Mouse (Mus musculus) kidney, adult 2 months (tissue): Measurements from ENCODE around the gene Dnaaf1. TPM values are rescaled to one million over a fixed set of nuclear protein-coding genes. Genes with fewer than 3 reads are reported as not detected.

ENCODE experiments used
- DNase-seq: peaks from one replicate; pipeline ENCODE4 v3.0.0; 2021
- H3K27ac ChIP-seq: fragments of 200-500 bp; 2 replicates; pipeline ENCODE4 v1.5.1; 2012; ENCODE audit warnings: low read depth, low read length, control low read depth, inconsistent platforms; ENCODE audit not compliant: insufficient read depth
- H3K27me3 ChIP-seq: fragments of 200-500 bp; replicated peaks from 2 replicates; pipeline ENCODE4 v1.6.1; 2012; ENCODE audit warnings: mild to moderate bottlenecking, moderate library complexity, low read length, inconsistent platforms; ENCODE audit not compliant: control insufficient read depth, insufficient read depth
- H3K36me3 ChIP-seq: fragments of 200-500 bp; 2 replicates; pipeline ENCODE4 v1.6.1; 2012; ENCODE audit warnings: mild to moderate bottlenecking, moderate library complexity, low read length, inconsistent platforms; ENCODE audit not compliant: control insufficient read depth, insufficient read depth
- H3K4me1 ChIP-seq: fragments of 200-500 bp; 2 replicates; pipeline ENCODE4 v1.6.1; 2011; ENCODE audit warnings: low read length; ENCODE audit not compliant: control insufficient read depth, insufficient read depth
- H3K4me3 ChIP-seq: fragments of 200-500 bp; 2 replicates; pipeline ENCODE4 v1.5.1; 2011; ENCODE audit warnings: mild to moderate bottlenecking, low read depth, low read length, control low read depth; ENCODE audit not compliant: insufficient read depth
- CTCF ChIP-seq: fragments of 200-500 bp; conservative IDR thresholded peaks from 2 replicates; pipeline ENCODE4 v1.5.1; 2011; ENCODE audit warnings: low read depth, mild to moderate bottlenecking, control low read depth, low read length, moderate library complexity, mixed read lengths; ENCODE audit not compliant: insufficient read depth, insufficient read length
- POLR2A ChIP-seq: fragments of 200-500 bp; IDR thresholded peaks from one replicate; pipeline ENCODE4 v1.6.1; 2011; ENCODE audit warnings: low read depth, low read length, control low read depth
- WGBS: fragments of 180-500 bp; shearing (Covaris S2); methylation state at CpG from one replicate; pipeline ENCODE4 v1.1.7; 2018; 5-methylcytosine and 5-hydroxymethylcytosine counted together
- polyA plus RNA-seq: library from polyadenylated mRNA; depleted of rRNA; stranded (reverse); fragments of >200 nt; gene quantifications from 2 replicates; pipeline ENCODE4 v1.2.3, GENCODE M21; 2012

Dnaaf1 gene
- polyA plus RNA-seq, 1 experiment: 0.42 TPM

- TF ChIP-seq POLR2A (no peak), CTCF (no peak)
- Histone ChIP-seq H3K27me3 (no peaks in the 10 kb centered on the region), H3K27ac (no peak overlapping the region), H3K4me1 (no peaks in the 10 kb centered on the region; the same call in 1 of the 2 replicates), H3K36me3 (no peaks in the 10 kb centered on the region), H3K4me3 (no peak overlapping the region)
- WGBS: 41% methylated on average over 3 of the region's 3 CpGs
- DNase-seq: no peak
These were observed 55.8 kb downstream of the Dnaaf1 start for GRCm38 (mm10) chr8:119630841-119631240.

- DNase-seq: no peak
- TF ChIP-seq CTCF (no peak), POLR2A (no peak)
- H3K27ac ChIP-seq: no peak overlapping the region
- no peak overlapping the region for H3K4me3 ChIP-seq
- no peaks in the 10 kb centered on the region; the same call in 1 of the 2 replicates for H3K4me1 ChIP-seq
- WGBS: 76% methylated on average over 9 of the region's 9 CpGs
- no peaks in the 10 kb centered on the region for H3K27me3 ChIP-seq
- no peaks in the 10 kb centered on the region for H3K36me3 ChIP-seq
These were observed 57.2 kb downstream of the Dnaaf1 start for GRCm38 (mm10) chr8:119632246-119632645.

GRCm38 (mm10) chr8:119632909-119633308 is 57.9 kb downstream of the Dnaaf1 start:
- Histone ChIP-seq H3K4me3 (no peak overlapping the region), H3K4me1 (no peaks in the 10 kb centered on the region; the same call in 1 of the 2 replicates), H3K27me3 (no peaks in the 10 kb centered on the region), H3K27ac (no peak overlapping the region), H3K36me3 (no peaks in the 10 kb centered on the region)
- DNase-seq: no peak
- no peak for TF ChIP-seq CTCF
- no peak for TF ChIP-seq POLR2A
- WGBS: 75% methylated on average over 29 of the region's 29 CpGs

DNA sequence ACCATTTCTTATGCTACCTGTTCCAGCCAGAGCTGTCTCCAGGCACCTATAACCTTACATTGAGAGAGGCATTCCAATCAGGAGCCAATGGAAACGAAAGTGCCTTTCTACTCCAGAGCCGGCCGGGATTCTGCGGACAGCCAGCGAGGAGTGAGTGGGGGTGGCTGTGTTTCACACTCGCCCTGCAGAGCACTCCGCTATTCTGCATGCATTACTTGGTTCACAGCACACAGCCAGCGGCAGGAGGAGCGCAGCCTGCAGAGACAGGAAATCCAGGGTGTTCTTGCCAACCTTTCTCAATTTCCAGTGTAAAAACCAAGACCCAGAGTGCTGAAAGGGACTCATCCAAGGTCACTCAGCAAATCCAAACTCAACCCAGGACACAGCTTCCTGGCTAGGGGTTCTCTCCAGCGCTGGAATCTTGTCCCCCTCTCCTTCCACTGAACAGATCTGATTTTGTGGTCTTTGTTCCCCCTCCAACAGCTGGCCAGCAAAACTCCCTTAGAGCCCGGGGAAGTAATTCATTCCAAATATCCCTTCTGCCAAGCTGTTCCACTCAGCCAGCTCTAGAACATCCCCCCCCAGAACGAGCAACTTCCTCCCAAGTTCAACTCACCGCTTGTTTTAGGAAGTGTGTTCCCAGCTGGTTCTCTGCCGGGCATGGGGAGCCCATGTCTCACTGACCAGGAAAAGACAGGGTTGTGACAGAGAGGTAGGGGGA is 59.7 kb downstream of the Dnaaf1 start:
- H3K27ac ChIP-seq: 0 out of 2 replicates have a peak overlapping the region, but pooled peaks have one; percentile 28
- DNase-seq: peak; percentile 33
- no peak for TF ChIP-seq POLR2A
- TF ChIP-seq CTCF: no peak

DNA sequence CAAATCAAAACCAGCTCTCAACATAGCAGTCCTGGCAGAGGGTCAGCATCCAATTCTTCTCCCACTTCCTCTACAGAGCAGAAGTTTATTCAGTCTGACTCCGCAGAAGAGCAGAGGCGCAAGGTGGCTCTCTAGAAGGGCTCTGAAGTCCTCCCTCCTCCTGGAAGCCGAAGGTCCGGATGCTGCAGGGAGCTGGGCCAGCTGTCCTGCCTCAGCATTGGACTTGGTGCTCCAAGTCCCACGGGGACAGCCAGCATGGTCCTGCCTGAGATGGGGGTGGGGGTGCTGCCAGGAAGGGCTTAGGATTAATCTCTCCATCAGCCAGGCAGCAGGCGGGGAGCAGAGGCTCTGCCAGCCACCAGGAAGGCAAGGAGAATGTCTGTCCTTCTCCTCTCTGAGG is 60.3 kb downstream of the Dnaaf1 start, which contains the start of gene Kcng4:
Gene Kcng4, minus strand, starts transcription at position 303 of the 400 bp plus-strand sequence.
- Histone ChIP-seq H3K4me3 (no peak within 1 kb of the TSS), H3K4me1 (no peaks in the 10 kb centered on the region; the same call in 1 of the 2 replicates), H3K27ac (0 out of 2 replicates have a peak within 1 kb of the TSS, but pooled peaks have one; percentile 28), H3K36me3 (no peaks in the 10 kb centered on the region), H3K27me3 (no peaks in the 10 kb centered on the region)
- TF ChIP-seq CTCF: no peak
- no peak for TF ChIP-seq POLR2A
- WGBS: 37% methylated on average over 6 of the region's 6 CpGs
- peak; percentile 27 for DNase-seq

More for the DNA sequence above, 59.7 kb downstream of the Dnaaf1 start:
- H3K36me3 ChIP-seq: no peaks in the 10 kb centered on the region
- no peak overlapping the region for H3K4me3 ChIP-seq
- H3K4me1 ChIP-seq: no peaks in the 10 kb centered on the region; the same call in 1 of the 2 replicates
- WGBS: 12% methylated on average over 14 of the region's 14 CpGs
- no peaks in the 10 kb centered on the region for H3K27me3 ChIP-seq

GRCm38 (mm10) chr8:119635958-119636357 is 60.9 kb downstream of the Dnaaf1 start:
- TF ChIP-seq CTCF (no peak), POLR2A (no peak)
- Histone ChIP-seq H3K27ac (no peak overlapping the region), H3K4me3 (no peak overlapping the region), H3K4me1 (no peaks in the 10 kb centered on the region; the same call in 1 of the 2 replicates), H3K27me3 (no peaks in the 10 kb centered on the region), H3K36me3 (no peaks in the 10 kb centered on the region)
- 70% methylated on average over 2 of the region's 2 CpGs for WGBS
- DNase-seq: no peak

DNA sequence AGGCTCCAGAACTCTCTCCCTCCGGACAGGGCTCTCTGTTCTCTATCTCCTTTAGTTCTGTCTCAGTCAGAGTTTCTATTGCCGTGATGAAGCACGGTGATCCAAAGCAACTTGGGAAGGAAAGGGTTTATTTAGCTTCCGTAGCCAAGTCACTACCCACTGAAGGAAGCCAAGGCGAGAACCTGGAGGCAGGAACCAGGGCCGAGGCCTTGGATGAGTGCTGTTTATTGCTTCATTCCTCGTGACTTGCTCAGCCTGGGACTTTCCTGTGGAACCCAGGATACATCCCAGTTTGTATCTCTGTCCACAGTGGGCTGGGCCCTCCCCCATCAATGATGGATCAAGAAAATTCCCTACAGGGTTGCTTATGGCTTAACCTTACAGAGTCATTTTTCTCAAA is 61.7 kb downstream of the Dnaaf1 start:
- no peaks in the 10 kb centered on the region; the same call in 1 of the 2 replicates for H3K4me1 ChIP-seq
- WGBS: 57% methylated on average over 7 of the region's 7 CpGs
- no peaks in the 10 kb centered on the region for H3K36me3 ChIP-seq
- H3K4me3 ChIP-seq: no peak overlapping the region
- no peaks in the 10 kb centered on the region for H3K27me3 ChIP-seq
- TF ChIP-seq POLR2A (no peak), CTCF (no peak)
- H3K27ac ChIP-seq: no peak overlapping the region
- no peak for DNase-seq
